Mouse (Mus musculus) MEL (cell line): ENCODE results near the gene Olfr641.

Experiments used
- CTCF ChIP-seq, 3 experiments: IDR thresholded peaks in 2 of 3; conservative IDR thresholded peaks in 1 of 3; 2 replicates each; pipeline ENCODE4 v1.5.1; 2011 to 2012; ENCODE audit warnings: low read length in 3 of 3, low read depth in 2 of 3, mild to moderate bottlenecking in 2 of 3, improper control_type of control experiment in 1 of 3, inconsistent platforms in 1 of 3, mixed read lengths in 1 of 3, moderate library complexity in 1 of 3; ENCODE audit not compliant: control insufficient read depth in 1 of 3, insufficient read depth in 1 of 3, poor library complexity in 1 of 3, severe bottlenecking in 1 of 3
- ELF1 ChIP-seq: IDR thresholded peaks from 2 replicates; pipeline ENCODE4 v1.6.1; 2014; ENCODE audit warnings: low read depth, mild to moderate bottlenecking, inconsistent platforms, low read length, improper control_type of control experiment, moderate library complexity
- EP300 ChIP-seq, 2 experiments: IDR thresholded peaks; 2 replicates each; pipeline ENCODE4 v1.6.1; 2011; ENCODE audit warnings: improper control_type of control experiment in 2 of 2, low read length in 2 of 2, low read depth in 1 of 2, mild to moderate bottlenecking in 1 of 2
- GABPA ChIP-seq: IDR thresholded peaks from 2 replicates; pipeline ENCODE4 v1.6.1; 2012; ENCODE audit warnings: low read depth, mild to moderate bottlenecking, inconsistent platforms, low read length, improper control_type of control experiment, moderate library complexity
- MAFK ChIP-seq: IDR thresholded peaks from 2 replicates; pipeline ENCODE4 v1.6.1; 2011; ENCODE audit warnings: low read depth, mild to moderate bottlenecking, low read length, improper control_type of control experiment, borderline replicate concordance
- MAX ChIP-seq: IDR thresholded peaks from 2 replicates; pipeline ENCODE4 v1.6.1; 2011; ENCODE audit warnings: low read length, improper control_type of control experiment
- NELFE ChIP-seq: IDR thresholded peaks from 2 replicates; pipeline ENCODE4 v1.6.1; 2011; ENCODE audit warnings: low read depth, low read length, improper control_type of control experiment
- POLR2A ChIP-seq, 2 experiments: IDR thresholded peaks; 2 replicates each; pipeline ENCODE4 v1.6.1; 2011 to 2012; ENCODE audit warnings: low read length in 2 of 2, mild to moderate bottlenecking in 2 of 2, control low read depth in 1 of 2, improper control_type of control experiment in 1 of 2, low read depth in 1 of 2, moderate library complexity in 1 of 2; ENCODE audit not compliant: control insufficient read depth in 1 of 2, insufficient read depth in 1 of 2, poor library complexity in 1 of 2
- POLR2AphosphoS2 ChIP-seq: IDR thresholded peaks from 2 replicates; pipeline ENCODE4 v1.6.1; 2011; ENCODE audit warnings: low read length, improper control_type of control experiment
- RAD21 ChIP-seq: IDR thresholded peaks from 2 replicates; pipeline ENCODE4 v1.6.1; 2011; ENCODE audit warnings: mild to moderate bottlenecking, low read depth, low read length, improper control_type of control experiment
- ZC3H11A ChIP-seq: IDR thresholded peaks from 2 replicates; pipeline ENCODE4 v1.6.1; 2012; ENCODE audit warnings: low read depth, mild to moderate bottlenecking, inconsistent platforms, low read length, improper control_type of control experiment
- ZMIZ1 ChIP-seq: IDR thresholded peaks from 2 replicates; pipeline ENCODE4 v1.6.1; 2012; ENCODE audit warnings: low read depth, mild to moderate bottlenecking, inconsistent platforms, low read length, improper control_type of control experiment, moderate library complexity

GRCm38 (mm10) chr7:104050745-104051144 lies 15.5 kb downstream of the Olfr641 start:
- TF ChIP-seq CTCF (IDR thresholded peaks at IDR 0.05 in 2 of 3, conservative IDR thresholded peaks at IDR 0.05 in 1 of 3; ENCODE audit: control insufficient read depth in 1 of 3, insufficient read depth in 1 of 3, low read depth in 2 of 3, low read length in 3 of 3, poor library complexity in 1 of 3, severe bottlenecking in 1 of 3) (no peak), GABPA (no peak), ZC3H11A (no peak), POLR2A (IDR thresholded peaks at IDR 0.05; ENCODE audit: control insufficient read depth in 1 of 2, insufficient read depth in 1 of 2, low read depth in 1 of 2, low read length in 2 of 2, poor library complexity in 1 of 2) (no peak), POLR2AphosphoS2 (no peak), NELFE (no peak), EP300 (IDR thresholded peaks at IDR 0.05; ENCODE audit: low read depth in 1 of 2, low read length in 2 of 2) (no peak), MAFK (no peak), MAX (no peak), ELF1 (no peak), ZMIZ1 (no peak), RAD21 (no peak)
